ENCODE assay signal across 9 mouse cellular contexts in genomic region chrX:77579964-77580363, GRCm38 (mm10).
DNase-seq lines count a peak whose midpoint lies in the region; ATAC-seq and TF ChIP-seq lines count a peak whose summit lies in the region.
"Had no signal": no experiment of that assay in that cellular context is flagged by ENCODE, and none has a peak within 500 bp of the region (broad histone marks: within the 10 kb centered on the region; RNA-seq: fewer than 3 reads in every experiment).

No protein-coding gene starts in this region.

- H3K4me1 ChIP-seq in lung, adult 2 months (ENCODE audit: control insufficient read depth, insufficient read depth, low read length), result no peaks in the 10 kb centered on the region; the same call in 1 of the 2 replicates
- peaks cover 20% of the 10 kb centered on the region for H3K4me1 ChIP-seq in bone marrow macrophage, adult 2 months (ENCODE audit: control insufficient read depth, insufficient read depth, low read length)
- peaks cover 3% of the 10 kb centered on the region for H3K4me1 ChIP-seq in midbrain, embryonic 16.5 days (ENCODE audit: control insufficient read depth, insufficient read depth, low read length)
- no peaks in the 10 kb centered on the region for H3K4me1 ChIP-seq in hindbrain, embryonic 12.5 days

- no peak overlapping the region for H3ac ChIP-seq in myocyte (ENCODE audit: control insufficient read depth, insufficient read length)

- no peak overlapping the region for H3K9ac ChIP-seq in midbrain, embryonic 16.5 days (ENCODE audit: low read depth, low read length)
- H3K9ac ChIP-seq in hindbrain, embryonic 12.5 days, result no peak overlapping the region

- H3K27me3 ChIP-seq in myocyte (ENCODE audit: control insufficient read depth, insufficient read depth, insufficient read length), result no peaks in the 10 kb centered on the region
- no peaks in the 10 kb centered on the region for H3K27me3 ChIP-seq in midbrain, embryonic 16.5 days (ENCODE audit: control insufficient read depth, insufficient read depth, low read depth, low read length)
- no peaks in the 10 kb centered on the region for H3K27me3 ChIP-seq in hindbrain, embryonic 12.5 days

- H3K79me2 ChIP-seq in myocyte (ENCODE audit: control insufficient read depth, insufficient read depth), result peaks cover 92% of the 10 kb centered on the region

- H3K36me3 ChIP-seq in myocyte (ENCODE audit: control insufficient read depth, insufficient read depth), result no peaks in the 10 kb centered on the region
- no peaks in the 10 kb centered on the region for H3K36me3 ChIP-seq in midbrain, embryonic 16.5 days (ENCODE audit: control insufficient read depth, insufficient read depth, low read length)
- no peaks in the 10 kb centered on the region for H3K36me3 ChIP-seq in hindbrain, embryonic 12.5 days

- no peak for TF ChIP-seq POLR2A in lung, adult 2 months (IDR thresholded peaks at IDR 0.05; ENCODE audit: borderline replicate concordance, extremely low read depth, low read depth, low read length)
- TF ChIP-seq POLR2A in bone marrow macrophage, adult 2 months (IDR thresholded peaks at IDR 0.05; ENCODE audit: borderline replicate concordance, low read depth, low read length), result no peak
- TF ChIP-seq POLR2A in myocyte (IDR thresholded peaks at IDR 0.05; ENCODE audit: insufficient read length, low read depth), result no peak

- DNase-seq in lung, postnatal 25 days (ENCODE audit: low spot score), result peak; percentile 46
- DNase-seq in lung, adult 2 months, result no peak
- peak; percentile 6 to 23 for DNase-seq in heart, postnatal 14 days
- DNase-seq in right cerebral cortex, postnatal 14 days, result no peak
- DNase-seq: gastrocnemius, postnatal 36 days had no signal

- ATAC-seq in midbrain, embryonic 16.5 days, result no peak
- ATAC-seq in hindbrain, embryonic 12.5 days (ENCODE audit: low FRiP score), result no peak

- peak overlapping the region; percentile 82 for H3K27ac ChIP-seq in bone marrow macrophage, adult 2 months (ENCODE audit: insufficient read depth, low read depth, low read length)
- no peak overlapping the region for H3K27ac ChIP-seq in midbrain, embryonic 16.5 days (ENCODE audit: low read length)
- H3K27ac ChIP-seq in hindbrain, embryonic 12.5 days, result no peak overlapping the region

- H3K9me3 ChIP-seq in midbrain, embryonic 16.5 days (replicated peaks; ENCODE audit: control insufficient read depth, low read length, poor library complexity, severe bottlenecking), result no peaks in the 10 kb centered on the region
- no peaks in the 10 kb centered on the region for H3K9me3 ChIP-seq in hindbrain, embryonic 12.5 days (replicated peaks)

- 37% methylated on average over 4 of the region's 4 CpGs for WGBS in lung, adult 2 months
- 65% methylated on average over 4 of the region's 4 CpGs for WGBS in midbrain, embryonic 16.5 days
- WGBS in hindbrain, embryonic 12.5 days, result 88% methylated on average over 4 of the region's 4 CpGs

- H3K4me3 ChIP-seq in lung, adult 2 months (replicated peaks; ENCODE audit: extremely low read depth, low read depth, low read length), result no peak overlapping the region
- no peak overlapping the region for H3K4me3 ChIP-seq in bone marrow macrophage, adult 2 months (ENCODE audit: insufficient read depth, low read length)
- no peak overlapping the region for H3K4me3 ChIP-seq in myocyte
- no peak overlapping the region for H3K4me3 ChIP-seq in midbrain, embryonic 16.5 days (ENCODE audit: low read depth, low read length)
- no peak overlapping the region for H3K4me3 ChIP-seq in hindbrain, embryonic 12.5 days

- no peak for TF ChIP-seq CTCF in lung, adult 2 months (IDR thresholded peaks at IDR 0.05; ENCODE audit: insufficient read depth, low read length)
- no peak for TF ChIP-seq CTCF in bone marrow macrophage, adult 2 months (IDR thresholded peaks at IDR 0.05; ENCODE audit: low read depth, low read length)

- H3K4me2 ChIP-seq in myocyte (ENCODE audit: low read depth), result peak overlapping the region; percentile 18
- H3K4me2 ChIP-seq in midbrain, embryonic 16.5 days (ENCODE audit: low read length), result no peak overlapping the region
- no peak overlapping the region for H3K4me2 ChIP-seq in hindbrain, embryonic 12.5 days (replicated peaks)

- intact Hi-C loops in heart, postnatal 14 days (cut with DNase I), result loop anchor here (2.0 kb wide), 1 partner anchor 69 kb away; the partner anchor contains the start of gene Tbl1x

TF ChIP-seq in myocyte, 11 proteins besides CTCF, POLR2A, EP300 and RAD21:
- TF ChIP-seq POLR2AphosphoS2 (IDR thresholded peaks at IDR 0.05; ENCODE audit: insufficient read length, low read depth), result no peak
- TF ChIP-seq TCF3 (IDR thresholded peaks at IDR 0.05; ENCODE audit: insufficient read length, low read depth), result no peak
- no peak for TF ChIP-seq CEBPB (IDR thresholded peaks at IDR 0.05; ENCODE audit: insufficient read depth, poor library complexity, severe bottlenecking)
- no peak for TF ChIP-seq MYOD1 (IDR thresholded peaks at IDR 0.05; ENCODE audit: control insufficient read depth in 1 of 3, insufficient read length in 2 of 3, low read depth in 2 of 3)
- TF ChIP-seq E2F4 (IDR thresholded peaks at IDR 0.05; ENCODE audit: insufficient read depth), result no peak
- no peak for TF ChIP-seq TCF12 (IDR thresholded peaks at IDR 0.05; ENCODE audit: insufficient read depth, poor library complexity, severe bottlenecking)

Comparison
In these comparisons a context has a peak if more than half of its experiments do, and no peak if none do; other contexts are left out.
1. DNase-seq: peak in lung, postnatal 25 days (single experiment) and heart, postnatal 14 days (2 of 2); none in lung, adult 2 months (single experiment) and right cerebral cortex, postnatal 14 days (single experiment).